Mouse (Mus musculus): ENCODE measurements at regions not wholly inside any gene's neighbourhood (a gene's known extent, or its start where the extent isn't known, plus 50 kb on each side); places are given as distances from the start of the nearest gene placed in this dataset.
"Not testable (repeated sequence)": the region's sequence is repeated elsewhere in the genome, so short reads cannot be mapped to it uniquely, and the experiment has no call there.

DNA sequence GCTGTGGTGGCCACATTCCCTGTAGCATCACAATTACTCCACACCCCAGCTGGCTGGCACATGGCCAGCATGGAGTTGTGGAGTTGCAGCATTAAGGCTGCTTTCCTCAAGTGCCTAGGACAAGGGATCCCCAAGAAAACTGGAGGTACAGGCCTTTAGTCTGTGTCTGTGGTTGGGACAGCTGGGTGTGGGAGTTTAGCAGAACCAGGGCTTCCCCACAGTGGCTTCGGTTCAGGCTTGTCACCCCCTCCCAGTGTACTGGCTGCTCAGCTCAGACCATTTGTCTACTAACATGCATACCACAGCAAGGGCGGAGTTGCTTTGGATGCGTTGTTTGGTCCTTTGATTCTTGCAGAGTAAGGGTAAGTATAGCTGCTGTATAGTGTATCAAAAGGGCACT is 79.1 kb upstream of the Neurl1b start:
- DNase-seq = no peak

DNA sequence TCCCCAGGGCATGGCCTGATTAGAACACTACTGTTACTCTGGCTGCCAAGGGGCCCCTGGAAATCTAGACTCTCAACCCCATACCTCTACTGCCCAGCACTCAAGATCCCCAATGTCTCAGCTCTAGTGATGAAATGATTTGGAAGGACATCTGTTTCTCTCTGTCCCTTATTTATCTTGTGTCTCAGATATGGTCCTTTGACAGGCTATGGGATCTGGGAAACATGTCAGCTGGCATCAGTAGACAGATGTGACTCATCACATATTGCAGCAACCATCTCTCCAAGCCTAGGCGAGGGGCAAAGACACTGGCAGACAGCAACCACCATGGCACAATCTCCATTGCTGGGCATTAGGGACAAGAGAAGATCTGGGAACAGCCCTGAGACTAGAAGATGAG is 78.6 kb upstream of the Neurl1b start:
- DNase-seq = no peak

DNA sequence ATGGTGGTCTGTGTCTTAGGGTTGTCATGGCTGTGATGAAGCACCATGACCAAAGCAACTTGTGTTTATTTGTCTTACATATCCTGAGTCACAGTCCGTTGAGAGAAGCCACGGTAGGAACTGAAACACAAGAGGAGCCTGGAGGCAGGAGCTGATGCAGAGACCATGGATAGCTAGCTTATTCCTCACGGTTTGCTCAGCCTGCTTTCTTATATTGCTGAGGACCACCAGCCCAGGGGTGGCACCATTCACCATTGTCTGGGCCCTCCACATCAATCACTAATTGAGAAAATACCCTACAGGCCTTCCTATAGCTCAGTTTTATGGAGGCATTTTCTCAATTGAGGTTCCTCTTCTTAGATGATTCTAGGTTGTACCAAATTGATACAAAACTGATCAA is 77.5 kb upstream of the Neurl1b start:
- DNase-seq = no peak

DNA sequence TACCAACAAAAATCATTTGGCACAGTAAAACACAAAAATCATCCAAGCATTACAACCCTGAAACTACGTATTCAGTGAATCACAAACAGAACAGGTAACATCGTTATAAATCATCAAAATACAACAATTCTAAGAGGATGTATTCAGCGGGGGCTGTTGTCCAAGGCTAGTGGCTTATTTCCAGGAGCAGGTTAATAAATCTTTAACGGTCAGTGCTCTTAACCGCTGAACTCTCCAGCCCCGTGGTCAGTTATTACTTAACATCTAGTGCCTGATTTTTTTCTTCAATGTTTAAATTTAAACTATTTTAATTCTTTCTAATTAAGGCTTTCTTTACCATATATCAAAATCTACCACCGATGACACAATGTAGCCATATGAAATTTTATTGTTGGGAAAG is 69.2 kb upstream of the Neurl1b start:
- DNase-seq = not testable (repeated sequence)

DNA sequence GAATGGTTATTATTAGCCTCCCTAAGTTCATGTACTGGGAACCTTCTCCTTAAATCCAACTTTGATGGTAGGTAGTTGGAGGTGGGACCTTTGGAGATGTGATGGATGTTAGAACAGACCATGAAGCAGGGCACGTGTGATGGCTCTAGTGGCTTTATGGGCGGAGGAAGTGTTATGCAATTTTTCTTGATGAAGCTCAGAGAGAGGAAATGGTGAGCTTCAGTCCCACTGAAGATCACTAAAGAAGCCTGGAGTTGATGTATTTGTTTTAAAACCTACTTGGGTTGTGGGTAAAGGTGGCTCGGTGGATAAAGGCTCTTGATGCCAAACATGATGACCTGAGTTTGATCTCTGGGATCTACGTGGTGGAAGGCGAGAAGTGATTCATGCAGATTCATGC is 66.5 kb upstream of the Neurl1b start:
- no peak for DNase-seq

DNA sequence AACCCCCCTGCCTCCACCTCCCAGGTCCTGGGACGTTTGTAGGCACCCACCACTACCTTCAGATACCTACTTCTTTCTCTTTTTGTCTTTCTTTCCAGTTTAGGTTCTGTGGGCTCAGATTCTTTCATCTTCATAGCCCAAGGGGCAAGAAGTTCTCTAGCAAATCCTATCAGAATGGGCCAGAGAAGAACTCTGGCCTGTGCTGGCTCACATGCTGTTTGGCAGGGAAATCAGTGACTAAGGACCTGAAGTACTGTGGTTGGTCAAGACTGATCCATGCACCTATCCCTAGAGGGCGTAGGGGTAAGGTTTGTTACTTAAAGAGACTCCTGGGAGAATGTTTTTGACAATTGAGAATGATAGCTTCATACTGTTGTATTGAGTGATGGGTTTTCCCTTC is 64.9 kb upstream of the Neurl1b start:
- DNase-seq = no peak

DNA sequence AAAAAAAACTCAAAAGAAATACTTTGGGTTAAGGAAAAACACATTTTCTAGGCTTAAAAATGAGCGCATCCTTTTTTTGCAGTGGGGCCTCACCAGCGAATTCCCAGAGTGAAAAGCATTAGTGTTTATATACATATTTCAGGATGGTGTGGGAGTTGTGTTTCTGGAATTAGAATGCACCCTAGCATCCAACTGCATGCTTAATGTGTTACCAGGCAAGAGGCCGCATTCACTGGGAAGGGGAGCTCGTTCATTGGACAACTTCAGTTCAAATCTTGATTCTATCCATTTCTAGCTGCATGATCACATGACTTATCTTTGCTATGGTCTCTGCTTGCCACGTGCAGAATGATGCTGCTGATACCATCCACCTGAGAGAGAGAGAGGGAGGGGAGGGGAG is 64.4 kb upstream of the Neurl1b start:
- DNase-seq = peak; percentile 46

DNA sequence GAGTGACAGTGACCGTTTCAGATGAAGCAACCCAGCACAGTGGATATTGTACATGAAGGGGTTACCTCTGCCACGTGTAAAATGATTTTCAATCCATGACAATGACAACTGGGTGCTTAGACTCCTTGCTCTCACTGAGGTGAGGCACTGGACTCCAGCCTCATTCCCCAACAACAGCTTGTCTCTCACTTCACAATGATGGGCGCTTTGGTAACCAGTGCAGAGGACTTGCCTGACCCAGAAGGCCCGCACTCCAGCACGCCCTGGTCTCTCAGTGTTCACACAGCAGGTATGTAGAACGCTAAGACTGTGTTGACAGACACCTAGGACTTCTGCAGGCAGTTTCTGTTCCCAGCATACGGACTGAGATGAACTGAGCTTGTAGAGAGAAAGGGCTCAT is 62.6 kb upstream of the Neurl1b start:
- DNase-seq = no peak

DNA sequence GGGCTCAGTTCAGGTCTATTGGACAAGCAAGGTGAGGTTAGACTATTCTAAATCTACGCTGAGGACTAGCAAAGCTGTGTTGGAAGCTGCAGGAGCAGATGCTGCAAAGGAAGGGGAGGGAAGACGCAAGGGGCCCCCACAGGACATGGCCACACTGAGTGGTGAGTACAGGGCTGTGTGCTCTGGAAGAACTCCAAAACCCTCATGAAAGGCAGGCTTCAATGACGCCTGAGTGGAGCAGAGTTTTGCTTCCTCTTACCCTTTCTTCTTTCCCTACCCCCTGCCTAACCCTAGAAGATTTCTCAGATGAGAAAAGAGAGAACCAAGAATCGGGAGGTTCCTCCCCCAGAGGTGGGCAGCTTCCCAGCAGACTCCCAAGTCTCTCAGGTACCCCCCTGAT is 61.9 kb upstream of the Neurl1b start:
- DNase-seq = no peak

DNA sequence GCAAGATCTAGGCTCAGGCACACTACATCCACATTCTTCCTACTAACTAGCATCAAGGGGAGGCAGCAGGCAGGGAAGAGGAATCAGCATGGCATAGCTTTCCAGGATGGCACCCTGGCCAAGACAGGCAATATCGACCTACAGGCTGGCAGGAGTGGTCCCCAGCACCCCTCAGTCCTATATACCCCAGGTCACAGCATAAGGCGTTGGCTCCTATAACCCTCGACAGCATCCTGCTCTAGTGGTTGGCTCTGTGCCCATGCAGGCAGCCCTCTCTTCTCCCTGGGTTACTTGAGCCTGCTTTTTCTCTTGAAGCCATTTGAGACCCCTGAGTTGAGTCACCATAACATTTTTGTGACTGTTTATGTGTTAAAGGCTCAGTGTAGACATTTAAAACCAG is 60.2 kb upstream of the Neurl1b start:
- no peak for DNase-seq

DNA sequence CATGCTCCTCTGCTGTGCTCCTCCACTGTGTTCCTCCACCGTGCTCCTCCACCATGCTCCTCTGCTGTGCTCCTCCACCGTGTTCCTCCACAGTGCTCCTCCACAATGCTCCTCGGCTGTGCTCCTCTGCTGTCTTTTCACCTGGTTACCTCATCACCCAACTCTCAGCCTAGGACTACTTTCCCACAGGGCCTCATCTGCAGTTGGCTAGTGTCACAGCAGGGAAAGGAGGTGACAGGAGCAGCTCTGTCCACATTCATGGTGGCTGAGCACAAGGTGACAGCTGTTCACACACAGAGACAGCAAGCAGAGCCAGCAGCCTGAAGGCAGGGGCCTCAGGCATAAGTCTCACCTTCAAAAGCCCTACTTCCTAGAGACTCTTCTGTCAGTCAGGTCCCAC is 59.3 kb upstream of the Neurl1b start:
- no peak for DNase-seq

DNA sequence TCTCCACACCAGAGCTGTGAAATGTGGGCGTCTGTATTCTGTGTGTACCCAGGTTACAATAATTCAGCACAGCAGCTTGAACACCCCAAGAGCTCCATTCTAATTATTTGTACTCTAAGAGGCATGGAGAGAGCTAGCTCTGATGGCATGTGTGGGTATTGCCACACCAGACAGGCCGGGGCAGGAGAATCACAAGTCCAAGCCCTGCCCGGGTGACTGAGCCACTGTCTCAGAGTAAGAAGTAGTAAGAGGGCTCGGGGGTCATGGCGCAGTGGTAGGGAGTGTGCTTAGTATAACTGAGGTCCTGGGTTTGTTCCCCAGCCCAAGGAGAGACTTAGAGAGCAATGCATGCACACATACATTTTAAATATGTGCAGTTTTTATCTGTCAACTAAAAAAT is 57.7 kb upstream of the Neurl1b start:
- no peak for DNase-seq

DNA sequence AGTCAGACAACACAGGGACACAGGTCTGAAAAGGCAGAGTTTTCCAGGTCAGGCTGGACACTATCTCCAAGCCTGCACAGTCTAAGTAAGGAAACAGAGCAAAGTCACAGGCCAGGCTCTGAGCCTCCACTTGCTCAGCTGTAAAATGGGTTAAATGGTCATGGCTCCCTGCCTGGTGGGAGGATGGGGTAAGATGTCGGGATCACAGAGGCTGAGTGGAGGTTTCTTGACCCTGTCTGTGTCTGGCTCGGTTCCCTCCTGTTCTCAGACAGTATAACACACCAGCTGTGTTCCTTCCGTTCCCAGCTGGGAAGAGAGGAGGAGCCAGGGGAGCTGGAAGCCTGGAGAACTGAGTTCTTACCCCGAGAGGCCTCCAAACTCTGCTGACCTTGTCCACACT is 56.8 kb upstream of the Neurl1b start:
- no peak for DNase-seq

DNA sequence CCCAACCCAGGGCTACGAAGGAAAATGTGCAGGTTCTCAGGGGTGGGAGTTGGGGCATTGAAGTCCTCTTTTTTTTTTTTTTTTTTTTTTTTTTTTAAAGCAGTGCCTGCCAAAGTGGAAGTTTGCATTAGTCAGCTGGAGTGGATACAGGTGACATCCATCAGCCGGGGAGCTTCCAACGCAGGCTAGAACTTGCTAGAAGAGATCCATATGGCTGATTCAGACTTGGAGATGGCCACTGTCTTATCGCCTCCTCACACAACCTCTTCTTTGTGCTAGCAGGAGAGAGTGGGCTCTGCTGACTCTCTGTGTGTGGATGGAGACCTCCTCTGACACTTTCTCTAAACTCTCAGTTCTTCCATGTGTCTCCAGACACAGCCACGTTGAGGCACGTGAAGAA is 53.9 kb upstream of the Neurl1b start:
- no peak for DNase-seq

DNA sequence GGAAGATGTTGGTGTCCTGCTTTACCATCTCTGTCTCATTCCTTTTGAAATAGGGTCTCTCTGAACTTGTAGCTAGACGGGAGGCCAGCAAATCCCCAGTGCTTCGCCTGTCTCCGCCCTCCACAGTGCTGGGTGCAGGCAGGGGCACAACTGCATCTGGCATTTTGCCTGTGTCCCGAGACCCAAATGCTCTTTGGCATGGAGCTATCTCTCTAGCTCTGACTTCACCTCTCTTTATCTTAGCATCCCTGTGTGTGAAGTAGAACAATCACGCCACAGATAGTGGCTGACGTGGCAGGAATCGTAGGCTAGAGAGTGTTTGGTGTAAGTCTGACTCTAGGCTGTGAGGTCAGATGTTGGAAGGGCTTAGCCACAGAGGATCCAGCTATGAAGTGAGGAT is 53.2 kb upstream of the Neurl1b start:
- no peak for DNase-seq

DNA sequence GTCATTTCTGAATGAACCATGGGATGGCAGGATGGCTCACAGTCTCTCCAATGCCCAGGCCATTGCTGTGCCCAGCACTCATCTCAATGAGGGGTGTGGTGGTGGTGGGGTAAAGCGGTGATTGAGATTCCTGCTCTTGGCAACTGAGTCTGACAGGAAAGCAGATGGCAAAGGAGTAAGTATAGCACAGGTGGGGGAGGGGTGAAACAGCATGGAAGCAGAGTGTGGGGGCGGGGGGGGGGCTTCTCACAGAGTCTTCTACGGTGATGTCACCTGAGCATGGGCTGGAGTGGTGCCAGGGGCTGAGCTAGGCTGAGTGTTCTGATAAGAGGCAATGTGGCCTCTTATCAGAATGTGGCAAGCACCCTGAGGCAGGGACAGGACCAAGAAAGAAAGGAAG is 52.6 kb upstream of the Neurl1b start:
- no peak for DNase-seq

DNA sequence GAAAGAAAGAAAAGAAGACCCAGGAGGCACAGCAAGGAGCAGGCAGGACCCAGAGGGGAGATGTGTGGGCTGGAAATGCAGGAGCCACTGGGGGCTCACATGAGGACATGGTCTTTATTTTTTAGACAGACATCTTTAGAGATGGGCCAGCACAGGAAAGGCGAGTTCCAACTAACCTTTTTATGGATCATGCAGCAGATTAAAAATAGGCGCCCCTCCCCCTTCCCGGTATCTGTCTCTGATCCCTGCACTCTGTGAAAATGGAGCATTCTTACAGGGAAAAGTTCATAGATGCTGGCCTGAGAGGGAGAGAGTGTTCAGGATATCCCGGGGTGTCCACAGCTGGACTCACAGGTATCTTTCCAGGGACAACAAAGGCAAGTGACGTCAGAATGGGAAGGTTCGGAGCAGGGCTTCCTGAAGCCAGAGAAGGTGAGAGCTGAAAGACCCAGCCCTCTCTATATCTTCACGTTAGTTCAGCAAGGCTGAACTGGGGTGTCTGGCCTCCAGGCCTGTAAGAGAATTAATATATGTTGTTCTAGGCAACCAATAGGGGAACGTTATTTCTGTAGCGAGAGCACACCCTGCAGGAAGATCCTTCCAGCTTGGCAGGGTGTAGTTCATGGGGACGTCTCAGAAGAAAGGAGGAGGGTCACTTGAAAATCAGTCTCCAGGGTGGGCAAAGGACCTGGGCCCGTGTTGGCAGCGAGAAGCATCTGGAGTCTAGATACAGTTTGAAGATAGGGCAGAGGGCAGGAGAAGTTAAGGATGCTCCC is 51.9 kb upstream of the Neurl1b start:
- DNase-seq = no peak

DNA sequence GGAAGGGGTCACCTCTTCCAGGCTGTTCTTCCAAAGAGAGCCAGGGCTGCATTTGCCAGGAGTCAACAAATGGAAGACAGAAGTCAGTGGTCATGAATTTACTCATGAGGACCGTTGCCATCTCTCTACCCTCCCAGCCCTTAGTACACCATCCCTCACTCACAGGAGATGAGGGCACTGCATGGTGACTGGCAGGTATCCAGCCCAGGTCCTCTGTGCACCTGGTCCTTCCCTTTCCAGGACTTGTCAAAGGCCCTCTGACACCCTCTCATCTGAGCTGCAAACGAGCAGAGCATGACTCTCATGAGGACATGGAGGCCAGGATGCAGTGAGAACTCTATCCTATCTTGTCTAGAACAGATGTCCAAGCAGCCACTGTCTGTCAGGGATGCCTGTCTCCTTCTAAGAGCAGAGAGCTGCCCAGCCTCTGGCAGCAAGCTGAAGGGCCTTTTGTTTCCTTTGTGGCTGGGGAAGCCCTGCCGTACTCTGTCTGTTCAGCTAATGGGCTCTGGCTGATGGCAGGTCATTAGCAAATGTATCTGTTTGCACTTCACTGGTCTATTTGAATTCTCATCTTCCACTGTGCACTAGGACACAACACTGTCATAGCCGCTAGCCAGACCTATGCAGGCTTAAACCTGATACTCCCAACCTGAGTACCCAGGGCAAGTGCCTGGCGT is 50.6 kb upstream of the Neurl1b start:
- DNase-seq = no peak

Measured in layer of hippocampus, adult 9-11 months (tissue).